Mouse (Mus musculus): ENCODE measurements around the gene Pip5k1a.

DNA sequence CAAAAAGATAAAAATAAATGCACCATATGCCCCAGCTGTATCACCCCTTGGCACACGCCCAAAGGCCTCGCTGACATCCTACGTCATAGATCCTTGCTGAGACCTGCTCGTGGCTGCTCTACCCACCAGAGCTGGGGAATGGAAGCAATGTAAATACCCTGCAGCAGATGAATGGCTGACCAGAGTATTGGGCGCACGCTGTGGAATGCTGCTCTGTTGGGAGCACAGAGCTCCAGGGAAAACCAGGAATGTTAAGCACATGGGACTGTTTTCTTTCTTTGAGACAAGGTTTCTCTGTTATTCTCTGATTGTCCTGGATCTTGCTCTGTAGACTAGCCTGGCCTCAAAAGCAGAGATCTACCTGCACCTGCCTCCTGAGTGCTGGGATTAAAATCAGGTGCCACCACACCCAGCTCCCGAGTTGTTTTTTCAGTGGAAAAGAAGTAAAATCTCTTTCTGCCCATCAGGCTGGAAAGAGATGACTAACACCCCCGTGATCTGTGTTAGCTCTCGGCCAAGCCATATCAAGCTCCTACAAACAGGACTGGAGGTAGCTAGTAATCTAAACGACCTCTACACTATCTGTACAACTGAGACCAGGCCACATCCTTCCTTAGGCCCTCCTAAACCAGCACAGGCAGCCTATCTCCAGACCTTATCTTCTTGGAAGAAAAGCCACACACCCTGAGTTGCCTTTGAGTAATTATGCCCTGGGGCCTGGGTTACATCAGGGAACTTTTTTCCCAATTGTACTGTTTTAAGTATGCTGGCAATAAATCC is 52.1 kb downstream of the Pip5k1a start:
- TF ChIP-seq CTCF (conservative IDR thresholded peaks at IDR 0.05; ENCODE audit: insufficient read depth, insufficient read length, low read depth, low read length) (no peak), POLR2A (IDR thresholded peaks at IDR 0.05; ENCODE audit: low read depth, low read length) (no peak)

All from kidney, adult 2 months (tissue).